Mouse (Mus musculus) layer of hippocampus, postnatal 25 days (tissue): ENCODE measurements around the gene Cerk. TPM values are rescaled to one million over a fixed set of nuclear protein-coding genes. Genes with fewer than 3 reads are reported as not detected.
"Not testable (repeated sequence)": the region's sequence is repeated elsewhere in the genome, so short reads cannot be mapped to it uniquely, and the experiment has no call there.

ENCODE experiments used
- DNase-seq, 2 experiments: peaks; one replicate each; pipeline ENCODE4 v3.0.0; 2022; ENCODE audit warnings: mixed read lengths in 2 of 2, low spot score in 1 of 2; ENCODE audit errors: extremely low spot score in 1 of 2
- total RNA-seq, 2 experiments: library from RNA; stranded (reverse); gene quantifications; 2 replicates each; pipeline ENCODE4 v1.2.3; 2021

Gene Cerk
- total RNA-seq, 2 experiments from 2014 or later: 46.3 to 47.4 TPM

GRCm38 (mm10) chr15:86213753-86214548 is 28.0 kb upstream of the Cerk start, which contains the start of gene Tbc1d22a:
Tbc1d22a (plus strand) TSS chr15:86214459.
- peak; percentile 89 to 92 for DNase-seq

DNA sequence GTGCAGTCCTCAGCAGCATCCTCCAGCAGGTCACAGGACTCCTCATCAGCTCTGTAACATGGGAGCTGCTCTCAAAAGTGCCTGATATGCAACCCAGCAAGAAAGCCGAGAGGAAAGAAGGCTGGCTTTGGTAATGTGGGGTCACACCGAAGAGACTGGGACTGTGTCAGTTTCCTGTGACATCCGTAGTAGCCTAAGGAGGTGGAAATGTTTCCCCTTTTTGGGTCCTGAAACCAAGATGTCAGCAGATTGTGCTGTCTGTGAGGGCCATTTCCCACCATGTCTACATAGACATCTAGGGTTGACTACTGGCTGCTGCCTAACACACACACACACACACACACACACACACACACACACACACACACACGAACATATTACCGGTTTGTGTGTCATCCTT is 26.3 kb upstream of the Cerk start:
- not testable (repeated sequence) for DNase-seq

GRCm38 (mm10) chr15:86206385-86206784 is 20.4 kb upstream of the Cerk start:
- DNase-seq: no peak

DNA sequence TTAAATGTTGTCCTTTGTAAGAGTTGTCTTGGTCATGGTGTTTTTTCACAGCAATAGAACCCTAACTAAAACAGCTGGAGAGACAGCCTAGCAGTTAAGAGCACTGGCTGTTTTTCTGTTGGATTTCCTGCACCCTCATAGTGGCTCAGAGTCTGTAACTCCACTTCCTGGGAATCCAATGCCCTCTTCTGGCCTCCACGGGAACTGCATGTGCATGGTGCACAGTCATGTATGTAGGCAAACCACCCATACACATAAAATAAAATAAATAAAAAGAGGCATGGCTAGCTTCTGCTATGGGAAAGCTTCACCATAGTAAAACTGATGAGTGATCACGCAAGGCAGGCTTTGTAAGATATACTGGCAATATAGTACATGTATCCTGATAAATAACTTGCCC is 19.4 kb upstream of the Cerk start:
- peak in 1 of 2 experiments; percentile 62 for DNase-seq

- no peak for DNase-seq
Observed at GRCm38 (mm10) chr15:86203942-86204561, 18.1 kb upstream of the Cerk start.

DNA sequence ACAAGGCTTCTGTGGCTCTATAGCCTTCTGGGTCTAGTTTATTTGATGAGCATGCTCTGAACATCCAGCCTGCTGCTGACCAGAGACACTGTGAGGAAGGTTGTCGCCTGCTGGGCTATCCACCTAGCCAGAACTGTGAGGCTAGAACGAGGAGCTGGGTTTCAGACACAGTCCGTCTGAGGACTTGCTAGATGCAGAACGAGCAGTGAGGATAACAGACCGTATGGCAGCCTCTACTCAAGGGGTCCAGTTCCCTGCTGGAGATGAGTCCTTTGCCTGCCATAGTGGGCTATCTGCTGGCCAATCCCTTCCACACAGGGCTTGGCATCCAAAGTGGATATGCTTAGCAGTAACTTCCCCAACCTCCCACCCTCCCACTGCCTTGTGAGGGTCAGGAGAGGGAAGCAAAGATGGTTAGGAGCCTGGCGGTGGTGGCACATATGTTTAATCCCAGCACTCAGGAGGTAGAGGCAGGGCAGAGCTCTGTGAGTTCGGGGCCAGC is 17.4 kb upstream of the Cerk start:
- no peak for DNase-seq

GRCm38 (mm10) chr15:86202640-86203039 is 16.7 kb upstream of the Cerk start:
- no peak for DNase-seq

DNA sequence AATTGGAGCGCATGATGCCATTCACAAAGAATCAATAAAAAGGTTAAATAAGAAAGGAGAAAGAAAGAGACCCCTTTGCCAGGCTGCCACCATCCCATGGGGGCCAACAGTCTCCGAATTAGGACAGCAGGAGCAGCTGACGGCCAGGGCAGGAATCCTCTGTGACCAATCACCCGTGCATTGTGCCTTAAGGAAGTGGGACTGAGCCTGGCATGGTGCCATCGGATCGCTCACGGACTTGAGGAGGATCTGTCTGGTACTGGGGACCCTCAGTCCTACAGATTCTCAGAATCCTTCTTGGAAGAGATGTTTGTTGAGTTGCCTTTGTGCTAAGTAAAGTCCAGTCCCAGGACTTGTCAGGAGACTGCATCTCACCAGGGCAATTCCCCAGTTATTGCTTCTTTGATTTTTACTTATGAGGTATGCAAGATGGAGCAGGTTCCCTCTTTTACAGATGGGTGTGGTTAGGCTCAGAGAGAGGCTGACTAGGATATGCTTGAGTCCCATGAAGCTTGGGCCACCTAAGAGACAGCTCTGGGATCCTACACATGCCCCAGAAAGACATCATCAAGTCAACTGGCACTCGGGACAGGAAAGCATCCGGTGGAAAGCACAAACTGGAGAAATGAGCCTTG is 15.9 kb upstream of the Cerk start:
- no peak for DNase-seq

DNA sequence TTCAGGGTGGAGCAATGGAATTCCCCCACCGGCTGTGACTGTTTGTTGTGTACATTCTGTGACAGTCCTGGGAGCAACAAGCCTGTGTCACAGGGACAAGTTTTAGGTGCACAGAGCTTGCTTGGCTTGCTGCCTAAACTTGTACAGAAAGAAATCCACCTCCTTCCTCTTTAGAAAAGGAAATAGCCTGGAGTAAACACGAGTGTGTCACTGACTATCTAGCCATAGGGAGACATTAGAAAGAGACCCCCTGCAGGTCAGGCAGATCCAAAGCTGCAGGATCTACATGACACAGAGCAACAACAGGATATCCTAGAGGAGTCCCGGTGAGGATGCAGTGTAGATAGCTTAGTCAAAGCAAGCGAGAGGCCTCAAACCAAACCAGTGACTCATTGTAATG is 15.2 kb upstream of the Cerk start:
- DNase-seq: no peak

- no peak for DNase-seq
Observed at GRCm38 (mm10) chr15:86200169-86200568, 14.2 kb upstream of the Cerk start.

DNA sequence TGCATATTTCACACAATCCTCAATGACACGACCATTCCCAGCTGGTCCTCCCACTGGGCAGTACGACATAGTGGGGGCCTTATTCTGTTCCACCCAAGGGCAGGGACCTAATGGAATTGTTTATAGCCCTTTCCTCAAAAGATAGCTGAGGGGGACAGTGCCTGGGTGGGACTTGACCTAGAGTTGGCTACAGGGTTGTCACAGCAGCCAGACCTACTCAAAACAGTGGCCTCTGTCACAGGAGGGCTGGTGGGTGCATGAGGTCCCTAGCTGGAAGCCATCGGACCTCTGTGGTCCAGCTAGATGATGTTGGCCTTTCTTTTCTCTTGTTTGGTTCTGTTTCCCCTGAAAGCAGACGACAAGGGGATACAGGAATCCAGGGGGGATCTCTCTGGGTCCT is 13.5 kb upstream of the Cerk start:
- DNase-seq: no peak

DNA sequence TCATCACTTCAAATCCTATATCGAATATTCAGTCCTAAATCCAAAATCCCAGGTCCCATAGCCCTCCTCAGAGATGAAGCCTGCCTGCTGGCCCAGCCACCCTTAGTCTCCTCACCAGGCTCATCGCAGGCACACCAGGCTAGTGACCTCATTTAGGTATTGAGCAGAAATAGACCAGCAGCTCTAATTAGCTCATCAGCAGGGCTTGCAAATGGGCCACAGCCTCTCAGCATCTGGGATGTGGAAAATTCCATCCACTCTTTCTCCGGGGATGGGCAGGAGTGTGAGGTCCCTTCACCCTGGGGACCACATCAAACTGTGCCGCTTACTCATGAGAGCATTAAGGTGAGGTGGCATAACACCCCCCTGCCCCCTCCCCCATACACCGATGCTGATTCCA is 13.1 kb upstream of the Cerk start:
- DNase-seq: no peak

- DNase-seq: peak in 1 of 2 experiments; percentile 49
Observed at GRCm38 (mm10) chr15:86194676-86195453, 8.9 kb upstream of the Cerk start.

DNA sequence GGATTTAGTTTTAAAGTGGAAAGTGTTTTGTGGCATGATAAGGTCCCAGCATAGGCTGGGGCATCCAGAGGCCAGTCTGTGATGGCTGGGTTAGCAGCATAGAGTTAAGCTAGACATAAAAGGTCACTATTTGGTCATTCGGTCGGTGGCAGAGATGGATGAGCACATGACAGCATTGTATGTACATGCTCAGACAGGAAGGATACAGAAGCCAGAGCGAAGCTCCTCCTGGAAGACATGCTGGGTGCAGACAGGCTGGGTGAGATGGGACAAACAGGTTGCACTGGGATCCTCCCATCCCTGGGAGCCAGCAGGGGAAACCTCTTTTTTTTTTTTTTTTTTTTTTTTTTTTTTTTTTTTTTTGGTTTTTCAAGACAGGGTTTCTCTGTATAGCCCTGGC is 6.0 kb upstream of the Cerk start:
- no peak for DNase-seq

DNA sequence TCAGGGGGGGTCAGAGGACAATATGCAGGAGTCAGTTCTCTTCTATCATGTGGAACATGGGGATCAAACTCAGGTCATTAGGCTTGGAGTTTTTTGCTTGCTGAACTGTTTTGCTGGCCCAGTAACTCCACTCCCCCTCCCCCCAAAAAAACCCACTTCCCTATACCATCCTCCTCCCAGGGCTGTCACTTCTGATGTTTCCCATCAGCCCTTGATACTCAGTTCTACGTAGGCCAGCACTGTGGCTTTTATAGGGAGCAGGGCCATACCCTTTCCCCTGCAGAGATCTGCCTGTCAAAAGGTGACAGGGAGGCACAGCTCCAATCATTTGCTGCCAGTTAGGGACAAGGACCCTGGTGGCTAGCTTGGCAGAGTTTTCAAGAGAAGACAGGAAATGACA is 5.6 kb upstream of the Cerk start:
- DNase-seq: no peak

- no peak for DNase-seq
Observed at GRCm38 (mm10) chr15:86190387-86190786, 4.4 kb upstream of the Cerk start.

DNA sequence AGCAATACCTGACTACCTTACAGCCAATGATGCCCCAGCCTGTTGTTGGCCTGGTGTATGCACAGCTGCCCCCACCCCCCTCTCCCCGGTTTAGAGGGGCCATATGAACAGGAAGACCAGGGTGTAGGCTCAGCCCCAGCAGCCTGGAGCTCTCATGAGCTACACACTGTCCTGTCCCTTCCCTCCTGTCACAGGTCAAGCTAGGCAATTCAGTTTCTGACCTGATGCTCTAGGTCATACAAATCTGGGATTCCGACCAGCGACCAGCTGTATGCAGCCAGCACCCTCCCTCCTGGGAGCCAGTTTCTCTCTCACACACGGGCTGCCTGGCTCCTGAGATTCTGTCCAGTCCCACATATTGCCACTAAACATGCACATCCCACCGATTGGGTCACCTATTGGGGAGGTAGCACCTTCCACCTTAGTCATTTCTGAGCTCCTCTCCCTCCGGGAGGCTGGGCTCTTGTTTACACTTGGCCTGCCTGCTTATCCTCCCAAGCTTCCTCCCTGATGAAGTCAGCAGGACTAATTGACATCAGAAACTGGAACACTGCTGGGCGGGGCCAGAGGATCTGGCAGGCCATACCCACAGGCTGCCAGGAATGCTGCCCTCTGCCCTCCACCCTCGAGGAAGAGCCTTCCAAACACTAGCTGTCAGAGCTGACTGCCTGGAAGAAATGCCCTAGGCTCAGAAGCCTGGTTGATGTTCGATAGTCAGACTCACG is 3.0 kb upstream of the Cerk start:
- DNase-seq: no peak

DNA sequence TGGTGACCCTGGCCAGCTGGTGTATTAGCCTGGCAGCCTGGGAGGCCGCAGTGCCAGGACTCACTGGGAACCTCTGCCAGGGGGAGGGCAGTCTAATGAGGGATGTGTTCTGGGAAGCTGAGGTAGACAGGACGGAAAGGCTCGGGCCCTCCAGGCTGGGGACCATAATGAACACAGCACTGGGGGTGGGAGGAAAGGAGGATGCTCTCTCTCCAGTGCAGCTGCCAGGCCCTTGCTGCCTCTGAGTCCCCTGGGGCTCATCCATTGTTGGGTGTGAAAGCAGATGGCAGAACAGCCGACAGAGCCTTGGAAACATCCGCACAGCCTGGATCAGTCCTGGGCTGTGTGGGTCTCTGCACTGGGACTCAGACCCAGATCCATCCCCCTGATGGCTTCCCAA is 2.2 kb upstream of the Cerk start:
- DNase-seq: peak in 1 of 2 experiments; percentile 29

- no peak for DNase-seq
Observed at GRCm38 (mm10) chr15:86186686-86187085, 745 bp upstream of the Cerk start.
